Mouse (Mus musculus): ENCODE results near the gene Rragc.

Gene Rragc

GRCm38 (mm10) chr4:123956703-123957491 is 39.7 kb downstream of the Rragc start:
- DNase-seq = peak; percentile 95

- DNase-seq = no peak
These were observed 40.2 kb downstream of the Rragc start for GRCm38 (mm10) chr4:123957492-123957808.

GRCm38 (mm10) chr4:123957891-123958290 is 40.6 kb downstream of the Rragc start:
- no peak for DNase-seq

- no peak for DNase-seq
These were observed 43.7 kb downstream of the Rragc start for GRCm38 (mm10) chr4:123960955-123961354.

GRCm38 (mm10) chr4:123962721-123963120 is 45.5 kb downstream of the Rragc start:
- DNase-seq = no peak

GRCm38 (mm10) chr4:123968663-123969321 is 51.5 kb downstream of the Rragc start:
- DNase-seq = no peak

GRCm38 (mm10) chr4:123969458-123969857 is 52.2 kb downstream of the Rragc start:
- no peak for DNase-seq

- DNase-seq = no peak
These were observed 53.8 kb downstream of the Rragc start for GRCm38 (mm10) chr4:123971059-123971458.

- no peak for DNase-seq
These were observed 55.3 kb downstream of the Rragc start for GRCm38 (mm10) chr4:123972423-123973049.

GRCm38 (mm10) chr4:123982105-123982504 is 64.9 kb downstream of the Rragc start:
- DNase-seq = no peak
